Mouse (Mus musculus) left cerebral cortex, postnatal 10 days (tissue): ENCODE measurements around the gene Scnn1b. TPM values are rescaled to one million over a fixed set of nuclear protein-coding genes. Genes with fewer than 3 reads are reported as not detected.

ENCODE experiments used
- DNase-seq, 2 experiments: peaks; one replicate each; pipeline ENCODE4 v3.0.0; 2021 to 2022; ENCODE audit warnings: low spot score in 2 of 2, mixed read lengths in 1 of 2; ENCODE audit errors: extremely low spot score in 1 of 2
- intact Hi-C: fragments of 180-260 bp; cut with DNase I; formaldehyde crosslinking; loops from one replicate; pipeline ENCODE4 v1.15.1; 2025
- total RNA-seq, 2 experiments: library from RNA; stranded (reverse); gene quantifications; 2 replicates each; pipeline ENCODE4 v1.2.3; 2021

The Scnn1b gene
- not detected for total RNA-seq

DNA sequence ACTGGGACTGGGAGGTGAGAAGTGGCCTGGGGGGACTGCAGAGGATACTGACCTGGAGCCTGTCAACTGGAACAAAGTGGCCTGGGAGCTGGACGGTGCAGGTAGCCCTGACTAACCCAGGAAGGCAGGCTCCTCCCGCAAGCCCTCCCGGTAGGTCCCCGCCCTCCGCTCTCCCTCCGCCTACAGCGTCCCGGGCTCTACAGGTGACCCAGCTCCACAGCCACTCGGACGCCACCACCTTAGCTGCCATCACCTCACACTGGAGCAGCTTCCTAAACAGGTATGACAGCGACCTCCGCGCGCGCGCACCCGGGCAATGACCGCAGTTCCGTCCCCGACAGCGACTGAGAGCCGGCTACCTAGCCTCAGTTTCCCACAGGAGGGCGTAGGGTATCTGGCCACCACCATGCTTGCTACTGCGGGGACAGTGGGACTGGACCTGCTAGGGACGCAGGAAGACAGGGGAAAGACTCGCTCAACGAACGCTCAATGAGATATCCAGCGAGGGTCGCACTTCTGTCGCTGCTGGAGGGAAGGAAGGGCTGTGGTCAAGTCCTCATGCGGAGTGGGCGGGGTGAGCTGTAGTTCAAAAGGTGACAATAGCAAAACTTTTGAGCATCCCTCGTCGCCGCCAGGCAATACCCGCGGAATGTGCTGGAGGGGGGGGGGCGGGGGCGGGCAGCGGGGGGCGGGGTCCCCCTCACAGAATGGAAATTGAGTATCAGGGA, at the start of gene Scnn1b:
Gene Scnn1b, plus strand, starts transcription at position 181 of the 728 bp plus-strand sequence.
- intact Hi-C loops: no loop called here
- DNase-seq: no peak

DNA sequence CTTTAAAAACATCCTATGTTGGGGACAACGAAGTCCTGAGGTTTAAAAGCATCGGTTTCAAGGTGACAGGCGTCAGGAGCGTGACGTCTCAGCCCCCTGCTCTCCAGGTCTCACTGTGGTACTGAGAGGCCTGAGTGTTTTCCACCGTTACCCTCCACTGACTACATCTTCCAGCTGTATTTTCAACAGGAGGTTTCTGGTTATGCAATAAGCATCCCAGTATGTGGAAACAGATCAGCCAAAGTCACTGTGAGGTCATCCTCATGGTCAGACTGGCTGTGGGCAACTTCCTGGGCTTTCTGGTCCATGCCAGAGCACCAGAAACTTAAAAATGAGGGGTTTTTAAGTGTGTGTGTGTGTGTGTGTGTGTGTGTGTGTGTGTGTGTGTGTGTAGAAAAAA, 43.2 kb upstream of the Scnn1b start:
- intact Hi-C loops: no loop called here
- no peak for DNase-seq

DNA sequence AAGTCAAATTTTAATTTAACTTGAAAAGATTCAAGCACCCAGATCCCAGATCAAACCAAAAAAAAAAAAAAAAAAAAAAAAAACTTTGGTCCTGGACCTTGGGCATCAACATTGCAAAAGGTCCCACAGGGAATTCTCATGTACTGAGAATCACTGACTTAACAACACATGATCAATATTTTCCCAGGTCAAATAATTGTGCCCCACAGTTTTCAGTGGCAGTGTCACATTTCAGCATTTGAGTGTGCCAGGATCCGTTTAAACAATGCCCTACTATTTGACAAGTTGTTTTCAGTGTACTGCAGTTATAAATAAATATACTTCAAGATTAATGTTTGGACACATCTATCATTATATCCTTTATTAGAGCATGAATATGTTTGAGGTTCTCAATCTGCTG, 36.4 kb upstream of the Scnn1b start:
- intact Hi-C loops: no loop called here
- DNase-seq: no peak

GRCm38 (mm10) chr7:121835392-121835791, 29.4 kb upstream of the Scnn1b start:
- intact Hi-C loops: no loop called here
- DNase-seq: no peak

- intact Hi-C loops: no loop called here
- DNase-seq: no peak
Measured at GRCm38 (mm10) chr7:121836827-121837226, 28.0 kb upstream of the Scnn1b start.

GRCm38 (mm10) chr7:121840810-121841209, 24.0 kb upstream of the Scnn1b start:
- intact Hi-C loops: no loop called here
- peak in 1 of 2 experiments; percentile 19 for DNase-seq

- no peak for DNase-seq
- intact Hi-C loops: no loop called here
Measured at GRCm38 (mm10) chr7:121842234-121842633, 22.6 kb upstream of the Scnn1b start.

- intact Hi-C loops: no loop called here
- DNase-seq: no peak
Measured at GRCm38 (mm10) chr7:121845964-121846363, 18.9 kb upstream of the Scnn1b start.

GRCm38 (mm10) chr7:121848537-121849168, 16.2 kb upstream of the Scnn1b start:
- intact Hi-C loops: no loop called here
- DNase-seq: no peak

DNA sequence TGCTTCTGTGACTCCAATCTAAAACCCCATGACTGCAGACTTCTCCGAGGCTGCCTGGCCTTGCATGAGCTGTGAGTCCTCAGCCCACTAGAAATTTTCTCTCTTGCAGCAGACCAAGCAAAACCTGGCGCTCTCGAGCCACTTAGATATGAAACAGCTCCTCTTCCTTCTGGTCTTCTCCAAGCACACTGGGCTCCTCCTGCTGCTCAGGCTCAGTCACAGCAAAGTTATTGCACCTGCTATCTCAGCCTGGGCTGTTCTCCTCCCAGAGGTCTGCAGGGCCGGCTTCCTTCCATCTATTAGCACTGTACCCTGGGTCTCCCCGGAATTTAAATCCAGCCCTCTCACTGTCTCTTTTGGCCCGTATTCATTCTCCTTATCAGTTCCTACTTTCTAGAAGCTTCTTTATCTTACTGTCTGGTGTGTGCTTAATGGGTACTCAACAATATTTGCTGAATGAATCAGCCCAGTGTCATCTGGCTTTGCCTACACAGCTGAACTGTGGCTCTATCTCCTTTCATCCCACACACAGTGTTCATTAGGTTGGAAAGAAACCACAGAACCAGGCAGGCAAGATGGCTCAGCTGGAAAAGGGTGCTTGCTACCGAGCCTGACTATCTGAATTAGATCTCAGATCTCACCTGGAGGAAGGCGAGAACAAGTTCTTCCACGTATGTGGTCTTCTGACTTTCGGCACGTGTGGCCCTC, 7.5 kb upstream of the Scnn1b start:
- intact Hi-C loops: no loop called here
- DNase-seq: no peak

DNA sequence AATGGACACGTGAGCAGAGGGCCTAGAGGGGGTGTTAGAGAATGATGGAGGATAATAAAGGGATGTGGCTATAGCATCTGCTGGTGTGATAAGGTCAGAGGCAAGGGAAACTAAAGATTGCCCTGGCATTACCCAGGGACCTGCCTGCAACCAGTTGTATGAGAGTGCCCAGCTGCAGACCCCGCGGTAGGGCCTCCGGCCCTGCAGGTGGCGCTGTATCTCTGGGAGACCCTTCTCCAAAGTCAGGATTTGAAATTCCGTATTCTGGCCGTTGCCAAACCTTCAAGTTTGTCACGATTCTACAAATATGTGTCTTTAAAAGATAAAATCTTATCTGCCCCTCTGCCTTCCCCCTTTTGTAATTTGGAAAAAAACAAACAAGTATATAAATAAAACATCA, 5.9 kb upstream of the Scnn1b start:
- no peak for DNase-seq
- intact Hi-C loops: no loop called here

GRCm38 (mm10) chr7:121871631-121872030, 6.8 kb downstream of the Scnn1b start:
- DNase-seq: no peak
- intact Hi-C loops: no loop called here

DNA sequence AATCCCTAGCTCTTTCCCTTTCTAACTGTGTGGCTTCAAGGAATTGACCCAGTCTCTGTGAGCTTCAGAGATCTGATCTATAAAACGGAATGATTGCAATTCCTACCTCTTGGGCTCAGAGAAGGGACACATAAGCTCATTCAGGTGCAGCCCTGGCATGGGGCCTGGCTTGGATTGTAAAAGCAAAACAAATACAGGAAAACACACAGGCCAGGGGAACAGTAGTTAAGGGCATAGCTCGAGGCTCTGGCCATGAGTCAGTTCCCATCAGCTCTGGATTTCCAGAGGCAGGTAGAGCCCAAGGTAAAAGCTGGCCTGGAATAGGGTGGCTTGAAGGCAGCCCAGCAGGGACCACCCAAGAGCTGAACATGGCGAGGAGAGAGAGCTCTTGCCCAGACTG, 9.2 kb downstream of the Scnn1b start:
- intact Hi-C loops: no loop called here

DNA sequence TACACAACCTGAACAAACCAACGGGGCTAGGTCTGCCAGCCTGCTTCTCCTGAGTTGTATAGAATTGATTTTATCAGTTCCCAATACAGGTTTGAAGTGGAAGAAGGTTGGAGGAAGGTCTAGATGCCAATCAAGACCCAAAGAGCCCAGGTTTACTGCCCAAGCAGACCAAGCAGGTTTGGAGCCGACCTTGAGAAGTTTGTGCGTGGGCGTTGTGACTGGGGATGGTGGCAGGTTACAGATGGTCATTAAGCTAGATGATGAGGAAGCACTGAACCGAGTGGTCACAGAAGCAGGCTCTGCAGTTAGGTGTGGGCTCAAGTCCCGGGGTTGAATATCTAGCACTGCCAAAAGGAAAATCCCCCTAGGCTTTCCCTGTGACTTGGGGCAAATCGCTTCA, 9.9 kb downstream of the Scnn1b start:
- DNase-seq: no peak
- intact Hi-C loops: no loop called here

More for the DNA sequence above, 9.2 kb downstream of the Scnn1b start:
- no peak for DNase-seq

GRCm38 (mm10) chr7:121880246-121880645, 15.4 kb downstream of the Scnn1b start:
- no peak for DNase-seq
- intact Hi-C loops: no loop called here

- no peak for DNase-seq
- intact Hi-C loops: no loop called here
Measured at GRCm38 (mm10) chr7:121890636-121891360, 26.0 kb downstream of the Scnn1b start.

- DNase-seq: no peak
- intact Hi-C loops: no loop called here
Measured at GRCm38 (mm10) chr7:121896689-121897088, 31.9 kb downstream of the Scnn1b start.

- intact Hi-C loops: no loop called here
- no peak for DNase-seq
Measured at GRCm38 (mm10) chr7:121899311-121899710, 34.5 kb downstream of the Scnn1b start.

- intact Hi-C loops: no loop called here
- DNase-seq: no peak
Measured at GRCm38 (mm10) chr7:121899940-121900339, 35.1 kb downstream of the Scnn1b start.
